Mouse (Mus musculus): ENCODE data around the gene Ggt1.

Gene Ggt1

GRCm38 (mm10) chr10:75573181-75573580 is 11.8 kb downstream of the Ggt1 start:
- DNase-seq (ENCODE audit: low spot score), result no peak

GRCm38 (mm10) chr10:75573965-75574364 is 12.6 kb downstream of the Ggt1 start:
- DNase-seq (ENCODE audit: low spot score), result no peak

GRCm38 (mm10) chr10:75579129-75579528 is 17.7 kb downstream of the Ggt1 start:
- DNase-seq (ENCODE audit: low spot score), result no peak

GRCm38 (mm10) chr10:75585876-75586552 is 24.6 kb downstream of the Ggt1 start:
- peak; percentile 95 for DNase-seq (ENCODE audit: low spot score)

DNA sequence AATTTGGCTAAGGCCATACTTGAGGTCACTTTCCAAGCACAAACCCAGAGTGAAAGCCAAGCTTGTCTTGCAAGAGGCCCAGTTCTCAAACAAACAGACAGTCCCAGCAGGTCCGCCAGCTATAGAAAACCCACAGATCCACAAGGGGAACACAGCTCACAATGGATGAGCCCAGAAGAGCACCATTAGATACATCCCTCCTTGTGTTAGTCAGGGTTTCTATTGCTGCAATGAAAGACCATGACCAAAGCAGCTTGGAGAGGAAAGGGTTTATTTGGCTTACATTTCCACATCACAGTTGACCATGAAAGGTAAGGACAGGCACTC is 25.1 kb downstream of the Ggt1 start:
- no peak for DNase-seq (ENCODE audit: low spot score)

GRCm38 (mm10) chr10:75587781-75588180 is 26.4 kb downstream of the Ggt1 start:
- DNase-seq (ENCODE audit: low spot score), result no peak

- DNase-seq (ENCODE audit: low spot score), result no peak
Observed at GRCm38 (mm10) chr10:75588336-75588735, 26.9 kb downstream of the Ggt1 start.

GRCm38 (mm10) chr10:75589129-75589528 is 27.7 kb downstream of the Ggt1 start, which contains the start of gene Ggt5:
Gene Ggt5 (plus strand): TSS chr10:75589340.
- DNase-seq (ENCODE audit: low spot score), result peak; percentile 77

DNA sequence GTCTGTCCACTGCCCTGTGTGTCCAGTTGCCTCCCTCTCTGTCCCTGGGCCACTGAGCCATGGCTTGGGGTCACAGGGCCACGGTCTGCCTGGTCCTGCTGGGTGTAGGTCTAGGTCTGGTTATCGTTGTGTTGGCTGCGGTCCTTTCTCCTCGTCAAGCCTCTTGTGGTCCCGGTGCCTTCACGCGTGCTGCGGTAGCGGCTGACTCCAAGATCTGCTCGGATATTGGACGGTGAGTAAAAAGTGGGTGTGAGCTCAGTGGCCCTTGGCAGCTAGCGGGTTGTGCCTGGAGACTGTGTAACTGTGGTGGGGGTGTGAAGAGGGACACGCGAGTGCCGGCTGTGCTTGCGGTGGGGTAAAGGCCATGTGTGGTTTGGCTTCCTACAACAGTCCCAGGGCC is 28.2 kb downstream of the Ggt1 start:
- DNase-seq (ENCODE audit: low spot score), result no peak

DNA sequence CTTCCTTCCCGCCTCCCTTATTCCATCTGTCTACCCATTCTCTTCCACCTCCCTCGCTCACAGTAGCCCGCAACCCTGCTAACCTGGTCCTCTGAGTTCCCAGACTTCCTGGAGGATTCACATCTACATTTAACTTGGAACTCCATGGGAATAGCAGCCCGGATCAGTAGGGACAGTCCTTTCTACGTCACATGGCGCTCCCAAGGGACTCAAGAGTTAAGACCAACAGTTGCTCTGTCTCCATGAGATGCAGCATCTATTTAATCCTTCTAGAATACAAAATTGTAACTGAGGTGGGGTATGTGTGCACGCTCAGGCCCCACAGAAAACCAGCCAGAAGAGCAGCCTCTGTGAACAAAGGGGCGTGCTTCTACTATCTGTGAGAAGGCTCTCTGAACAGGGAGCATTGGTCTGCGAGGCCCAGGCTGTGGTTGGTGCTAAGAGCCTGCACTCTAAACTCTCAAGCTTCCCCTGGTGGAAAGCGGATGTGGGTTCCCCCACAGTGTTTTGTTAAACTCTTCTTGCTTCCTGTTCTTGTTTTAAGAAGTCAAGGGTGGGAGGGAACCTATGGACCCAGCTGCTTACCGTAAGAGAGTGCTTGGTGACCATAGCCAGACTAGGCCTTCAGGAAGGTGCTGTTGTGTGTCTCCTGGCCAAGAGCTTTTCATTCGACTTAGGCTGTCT is 29.9 kb downstream of the Ggt1 start:
- no peak for DNase-seq (ENCODE audit: low spot score)

DNA sequence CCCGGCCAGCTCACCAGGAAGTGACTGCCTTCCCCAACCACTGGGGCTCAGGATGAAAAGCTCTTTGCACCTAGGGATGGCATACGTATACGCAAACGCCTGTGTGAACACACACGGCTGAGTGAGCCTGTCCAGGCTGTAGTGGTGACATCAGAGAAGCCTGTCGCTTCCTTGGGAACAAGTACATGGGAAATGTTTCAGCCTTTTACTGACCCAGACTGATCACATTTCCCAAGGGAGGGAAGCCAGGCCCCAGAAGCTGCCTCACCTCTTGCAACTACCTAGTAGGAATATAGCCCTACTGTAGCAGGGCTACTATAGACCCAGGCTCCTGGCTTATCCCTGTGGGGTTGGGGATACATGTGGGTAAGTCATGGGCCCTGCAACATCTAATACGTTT is 31.2 kb downstream of the Ggt1 start:
- no peak for DNase-seq (ENCODE audit: low spot score)

- peak; percentile 91 for DNase-seq (ENCODE audit: low spot score)
Observed at GRCm38 (mm10) chr10:75595981-75596380, 34.6 kb downstream of the Ggt1 start.

DNA sequence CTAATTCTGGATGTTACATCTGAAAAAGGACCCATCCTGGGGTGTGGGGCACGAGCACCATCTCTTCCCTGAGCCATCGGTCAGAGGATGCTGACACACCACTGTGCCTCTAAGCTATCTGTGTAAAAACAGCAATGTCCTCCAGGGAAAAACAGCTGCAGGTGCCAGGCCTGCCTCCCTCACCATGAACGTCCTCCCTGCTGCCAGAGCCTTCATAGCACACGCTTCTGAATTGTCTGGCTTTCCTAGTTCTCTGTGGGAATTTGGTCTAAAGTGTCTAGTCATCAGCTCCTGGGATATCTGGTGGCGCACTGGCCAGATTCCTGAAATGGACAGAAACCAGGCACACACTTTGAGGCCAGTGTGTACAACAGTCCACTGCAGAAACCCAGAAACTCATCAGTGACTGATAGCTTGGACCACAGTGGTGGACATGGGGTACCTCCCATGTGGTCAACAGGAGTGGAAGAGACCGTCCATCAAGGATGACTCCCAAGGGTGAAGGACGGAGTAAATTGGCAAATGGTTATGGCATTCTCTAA is 38.9 kb downstream of the Ggt1 start:
- DNase-seq (ENCODE audit: low spot score), result no peak

GRCm38 (mm10) chr10:75605162-75605846 is 43.9 kb downstream of the Ggt1 start:
- DNase-seq (ENCODE audit: low spot score), result peak; percentile 78

GRCm38 (mm10) chr10:75607253-75607652 is 45.8 kb downstream of the Ggt1 start:
- DNase-seq (ENCODE audit: low spot score), result no peak

GRCm38 (mm10) chr10:75608975-75609374 is 47.6 kb downstream of the Ggt1 start:
- DNase-seq (ENCODE audit: low spot score), result no peak

DNA sequence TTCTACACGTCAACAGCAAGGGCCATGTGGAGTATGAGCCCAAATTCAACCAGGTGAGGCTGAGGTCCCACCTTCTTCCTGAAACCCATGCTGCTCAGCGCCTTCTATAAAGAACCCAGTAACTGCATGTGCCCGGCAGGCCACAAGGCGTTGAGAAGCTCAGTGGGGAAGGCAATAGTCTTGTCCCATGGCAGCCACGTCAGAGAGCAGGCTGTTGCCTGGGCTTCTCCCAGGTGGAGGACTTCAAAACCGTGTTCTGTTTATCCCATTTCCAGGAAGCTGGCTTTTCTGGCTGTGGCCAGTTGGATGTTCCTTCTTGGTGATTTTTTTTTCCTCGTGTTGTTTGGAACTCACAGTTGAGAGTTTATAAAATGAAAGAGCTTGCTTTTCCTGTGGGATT is 49.1 kb downstream of the Ggt1 start:
- DNase-seq (ENCODE audit: low spot score), result no peak

DNA sequence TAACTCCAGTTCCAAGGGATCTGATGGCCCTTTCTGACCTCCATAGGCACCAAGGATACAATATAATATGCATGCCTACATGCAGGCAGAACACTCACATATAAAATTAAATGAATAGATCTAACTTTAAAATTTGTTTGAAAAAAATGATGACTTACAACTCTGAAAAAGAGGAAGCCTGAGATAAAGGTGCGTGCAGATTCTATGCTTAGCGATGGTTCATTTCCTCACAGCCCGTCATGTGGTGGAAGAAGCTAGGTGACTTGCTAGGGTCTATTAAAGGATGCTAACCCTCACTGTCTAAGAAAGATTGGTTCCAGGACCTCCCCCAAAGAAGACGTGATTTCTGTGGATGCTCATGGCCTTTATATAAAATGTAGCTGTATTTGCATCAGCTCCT is 54.6 kb downstream of the Ggt1 start:
- DNase-seq (ENCODE audit: low spot score), result no peak

- DNase-seq (ENCODE audit: low spot score), result no peak
Observed at GRCm38 (mm10) chr10:75620818-75621217, 59.4 kb downstream of the Ggt1 start.

DNA sequence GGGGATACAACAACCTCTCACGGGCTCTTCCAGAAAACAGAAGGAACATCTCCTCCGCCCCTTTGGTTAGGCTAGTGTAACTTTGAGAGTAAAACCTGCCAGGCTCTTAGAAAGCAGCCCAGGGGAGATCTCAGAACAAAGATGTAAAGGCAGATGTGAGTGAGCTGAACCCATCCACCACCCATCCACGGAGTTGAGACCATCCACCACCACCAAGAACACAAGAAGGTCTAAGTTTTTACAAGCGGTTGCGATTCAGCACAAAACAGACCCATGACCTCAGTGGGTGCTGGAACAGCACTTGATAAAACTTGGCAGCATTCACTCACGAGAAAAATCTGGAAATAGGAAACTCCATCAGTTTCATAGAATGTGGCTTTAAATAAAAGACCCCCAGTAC is 64.5 kb downstream of the Ggt1 start:
- no peak for DNase-seq (ENCODE audit: low spot score)

- peak; percentile 49 for DNase-seq (ENCODE audit: low spot score)
Observed at GRCm38 (mm10) chr10:75626991-75627390, 65.6 kb downstream of the Ggt1 start.

- peak; percentile 90 for DNase-seq (ENCODE audit: low spot score)
Observed at GRCm38 (mm10) chr10:75627490-75627889, 66.1 kb downstream of the Ggt1 start.

GRCm38 (mm10) chr10:75632633-75633032 is 71.2 kb downstream of the Ggt1 start:
- peak; percentile 58 for DNase-seq (ENCODE audit: low spot score)
